Mouse (Mus musculus) left cerebral cortex, adult 18-20 months (tissue): ENCODE measurements at regions not wholly inside any gene's neighbourhood (a gene's known extent, or its start where the extent isn't known, plus 50 kb on each side); places are given as distances from the start of the nearest gene placed in this dataset.

ENCODE experiments used
- DNase-seq, 2 experiments: peaks; one replicate each; pipeline ENCODE4 v3.0.0; 2021 to 2022; ENCODE audit warnings: low spot score in 2 of 2, mixed read lengths in 1 of 2

DNA sequence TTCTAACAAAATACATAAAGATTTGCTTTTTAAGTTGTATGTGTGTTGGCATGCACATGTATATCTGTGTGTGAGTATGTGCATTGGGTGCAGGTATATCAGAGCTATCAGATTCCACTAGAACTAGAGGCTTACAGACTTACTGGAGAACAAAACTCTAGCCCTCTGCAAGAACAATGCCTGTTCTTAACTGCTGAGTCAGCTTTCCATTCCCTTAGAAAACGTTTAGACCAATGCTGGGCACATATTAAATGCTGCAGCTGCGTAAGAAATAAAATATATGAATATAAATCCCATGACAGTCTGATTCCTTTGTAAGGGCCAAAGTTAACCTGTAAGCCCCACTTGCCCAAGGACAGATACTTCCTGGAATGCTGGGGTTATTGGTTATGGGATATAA lies 190.0 kb downstream of the Enc1 start:
- DNase-seq = no peak

DNA sequence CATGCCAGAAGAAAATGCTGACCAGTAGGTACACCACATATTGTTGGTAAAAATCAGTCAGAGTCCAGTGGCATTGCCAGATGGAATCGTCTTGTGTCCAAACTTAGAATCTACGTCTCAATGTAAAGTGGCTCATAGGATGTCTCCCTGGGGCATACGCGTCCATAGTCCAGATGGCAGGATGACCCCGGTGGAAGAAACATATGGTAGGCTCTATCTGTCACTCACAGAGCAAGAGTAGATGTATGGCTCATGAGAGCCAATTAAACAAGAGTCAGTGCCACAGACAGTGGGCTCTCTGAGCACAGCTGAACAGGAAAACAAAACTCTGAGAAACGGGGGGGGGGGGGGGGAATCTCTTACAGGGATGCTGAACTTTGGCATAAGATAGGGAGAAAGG lies 187.3 kb downstream of the Enc1 start:
- no peak for DNase-seq

DNA sequence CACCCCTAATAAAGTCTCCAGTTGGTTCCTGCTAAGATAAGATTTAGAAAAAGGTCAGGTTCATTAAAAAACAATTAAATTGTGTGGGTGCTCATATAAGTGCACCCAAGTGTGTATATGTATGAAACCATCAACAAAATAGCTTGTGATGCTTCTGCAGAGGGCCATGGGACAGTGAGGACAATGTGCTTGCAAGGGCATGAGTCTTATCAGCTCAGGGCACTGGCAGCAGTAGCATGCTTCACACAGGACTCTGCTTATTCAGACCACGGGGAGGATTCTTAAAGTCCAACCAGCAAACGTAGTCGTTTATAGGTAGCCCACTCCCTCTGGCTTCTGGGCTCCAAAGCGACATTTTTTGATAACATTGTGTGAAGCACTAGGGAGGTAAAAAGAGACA lies 186.6 kb downstream of the Enc1 start:
- DNase-seq = no peak

DNA sequence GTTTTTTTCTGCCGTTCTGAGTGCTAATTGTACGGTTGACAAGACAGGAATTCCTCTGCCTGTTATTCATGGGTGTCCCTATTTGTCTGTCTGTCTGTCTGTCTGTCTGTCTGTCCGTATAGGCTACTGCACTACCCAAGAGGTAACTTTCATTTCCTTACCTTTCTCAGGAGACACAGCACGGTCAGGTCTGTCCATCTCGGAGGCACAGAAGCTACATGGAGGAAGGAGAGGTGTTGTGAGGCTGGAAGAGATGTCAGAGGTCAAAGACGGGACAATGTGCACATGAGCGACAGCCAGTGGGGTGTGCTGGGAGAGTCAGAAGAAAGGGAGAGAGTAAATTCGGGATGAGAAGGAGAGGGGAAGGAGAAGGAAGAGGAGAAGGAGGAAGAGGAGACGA lies 184.8 kb downstream of the Enc1 start:
- no peak for DNase-seq

DNA sequence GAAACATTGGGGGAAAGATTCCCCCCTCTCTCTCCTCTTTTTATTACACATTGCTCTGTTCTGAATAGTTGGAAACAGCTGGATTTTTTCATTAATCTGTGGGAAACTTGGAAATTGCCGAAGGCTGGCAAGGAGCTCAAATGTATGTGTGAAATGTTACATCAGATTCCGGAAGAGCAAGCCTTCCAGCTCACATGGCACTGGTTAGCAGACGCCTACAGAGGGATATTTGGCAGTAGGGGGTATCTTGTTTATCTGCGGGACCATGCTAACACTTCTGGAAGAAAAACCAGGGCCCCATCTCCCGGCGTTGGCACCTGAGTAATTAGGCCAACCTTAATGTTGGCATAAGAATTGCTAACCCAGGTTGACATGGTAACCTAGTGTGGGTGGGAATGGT lies 183.0 kb downstream of the Enc1 start:
- DNase-seq = peak in 1 of 2 experiments; percentile 27

GRCm38 (mm10) chr13:97423298-97423817 lies 182.5 kb downstream of the Enc1 start:
- no peak for DNase-seq

DNA sequence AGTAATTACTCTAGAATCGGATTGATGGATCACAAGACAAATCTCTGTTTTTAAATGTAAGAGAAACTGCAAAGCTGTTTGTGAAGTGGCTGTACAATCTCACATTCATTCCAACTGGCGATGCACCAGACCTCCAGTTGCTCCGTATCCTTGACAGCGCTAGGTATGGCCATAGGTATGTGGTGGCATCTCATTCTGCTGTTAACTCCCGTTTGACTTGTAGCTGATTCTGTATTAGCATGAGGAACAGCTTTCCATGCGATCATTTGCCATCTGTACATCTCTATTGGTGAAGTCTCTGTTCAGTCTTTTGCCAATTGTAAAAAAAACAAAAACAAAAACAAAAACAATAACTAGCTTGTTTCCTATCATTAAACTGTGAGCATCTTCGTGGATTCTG lies 182.0 kb downstream of the Enc1 start:
- no peak for DNase-seq

GRCm38 (mm10) chr13:97421831-97422230 lies 180.9 kb downstream of the Enc1 start:
- DNase-seq = no peak

DNA sequence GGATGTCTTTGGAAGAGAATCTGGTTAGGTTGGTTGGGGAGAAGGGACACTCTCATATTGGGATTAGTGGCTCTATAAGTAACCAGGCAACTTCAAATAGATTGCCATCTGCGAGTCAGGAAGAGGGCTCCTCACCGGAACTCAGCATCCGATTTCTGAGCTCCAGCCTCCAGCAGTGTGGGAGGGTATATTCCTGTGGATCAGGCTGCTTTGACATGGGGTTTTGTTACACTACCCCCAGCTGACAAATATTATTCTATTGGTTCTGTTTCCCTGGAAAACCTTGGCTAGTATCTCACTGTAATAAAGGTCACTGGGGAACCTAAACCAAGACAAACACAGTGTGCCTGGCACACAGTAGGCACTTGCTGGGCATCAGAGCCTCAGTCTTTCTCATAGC lies 179.9 kb downstream of the Enc1 start:
- DNase-seq = no peak

DNA sequence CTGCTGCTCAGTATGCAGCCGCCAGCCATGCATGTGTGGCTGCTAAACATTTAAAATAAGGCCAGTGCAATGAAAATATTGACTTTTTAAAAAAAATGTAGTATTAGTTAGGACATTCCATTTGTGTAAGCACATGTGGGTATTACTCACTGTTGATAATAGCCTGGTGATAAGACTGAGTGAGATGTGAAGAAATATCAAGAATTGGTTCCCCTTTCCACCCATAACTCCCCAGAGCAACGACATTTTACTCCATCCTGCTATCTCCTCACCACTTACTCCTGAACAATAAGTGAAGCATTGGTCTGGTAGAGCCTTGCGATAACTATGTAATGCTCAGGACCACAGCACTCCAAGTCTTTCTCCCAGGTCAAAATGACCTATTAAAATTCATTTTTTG lies 178.2 kb downstream of the Enc1 start:
- no peak for DNase-seq

DNA sequence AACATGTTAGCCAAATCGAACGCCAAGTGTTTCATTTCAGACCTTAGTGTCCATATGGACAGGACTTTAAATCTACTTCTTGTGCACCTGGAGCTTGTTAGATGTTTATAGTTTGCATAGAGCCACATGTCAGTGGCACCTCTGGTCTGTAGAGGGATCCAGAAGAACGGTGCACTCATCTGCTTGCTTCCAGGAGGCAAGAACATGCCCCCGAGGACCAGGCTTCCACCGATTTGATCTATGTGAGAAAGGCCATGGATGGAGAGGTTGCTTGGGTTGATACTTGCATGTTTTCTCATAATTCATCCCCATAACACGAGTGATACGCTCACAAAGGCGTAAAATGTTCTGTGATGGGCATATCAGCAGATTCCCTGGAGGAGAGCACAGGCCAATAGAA lies 177.8 kb downstream of the Enc1 start:
- no peak for DNase-seq

DNA sequence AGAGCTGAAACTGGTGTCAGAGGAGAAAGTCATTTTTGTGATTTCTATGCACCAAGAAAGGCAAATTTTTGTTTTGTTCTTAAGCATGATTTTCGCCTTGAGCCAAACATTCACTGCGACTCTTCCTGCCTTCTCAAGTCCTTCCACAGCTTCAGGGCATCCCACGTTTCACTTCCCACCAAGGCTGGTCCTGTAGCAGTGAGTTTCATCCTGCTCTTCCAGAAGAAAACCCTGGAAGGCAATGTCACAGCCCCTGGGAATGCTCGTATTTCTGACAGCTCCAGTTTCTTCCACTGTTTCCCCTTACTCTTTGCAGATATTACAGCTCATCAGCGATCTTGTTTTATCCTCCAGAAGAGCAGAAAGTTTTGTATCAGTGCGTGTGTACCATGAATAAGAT lies 177.2 kb downstream of the Enc1 start:
- peak in 1 of 2 experiments; percentile 32 for DNase-seq

- no peak for DNase-seq
Observed at GRCm38 (mm10) chr13:97415927-97416709, 175.2 kb downstream of the Enc1 start.

DNA sequence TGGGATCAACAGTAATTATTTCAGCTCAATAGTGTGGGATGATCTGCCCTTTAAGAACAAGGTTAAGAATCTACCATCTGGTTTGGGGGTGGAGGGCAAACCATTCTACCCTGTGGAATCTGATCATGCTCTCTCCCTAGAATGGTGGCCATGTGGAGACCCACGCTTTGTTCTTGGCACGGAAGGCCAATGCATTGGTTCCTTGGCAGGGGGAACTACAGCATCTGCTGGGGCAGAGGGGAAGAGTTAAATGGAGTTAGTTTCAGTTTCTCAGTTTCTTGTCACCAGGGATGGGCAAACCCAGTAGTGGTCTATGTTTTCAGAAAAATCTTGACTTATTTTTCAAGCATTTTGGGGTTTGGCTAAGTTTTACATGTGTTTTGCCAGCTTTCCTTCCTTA lies 174.5 kb downstream of the Enc1 start:
- DNase-seq = no peak

GRCm38 (mm10) chr13:97412151-97412550 lies 171.2 kb downstream of the Enc1 start:
- no peak for DNase-seq

DNA sequence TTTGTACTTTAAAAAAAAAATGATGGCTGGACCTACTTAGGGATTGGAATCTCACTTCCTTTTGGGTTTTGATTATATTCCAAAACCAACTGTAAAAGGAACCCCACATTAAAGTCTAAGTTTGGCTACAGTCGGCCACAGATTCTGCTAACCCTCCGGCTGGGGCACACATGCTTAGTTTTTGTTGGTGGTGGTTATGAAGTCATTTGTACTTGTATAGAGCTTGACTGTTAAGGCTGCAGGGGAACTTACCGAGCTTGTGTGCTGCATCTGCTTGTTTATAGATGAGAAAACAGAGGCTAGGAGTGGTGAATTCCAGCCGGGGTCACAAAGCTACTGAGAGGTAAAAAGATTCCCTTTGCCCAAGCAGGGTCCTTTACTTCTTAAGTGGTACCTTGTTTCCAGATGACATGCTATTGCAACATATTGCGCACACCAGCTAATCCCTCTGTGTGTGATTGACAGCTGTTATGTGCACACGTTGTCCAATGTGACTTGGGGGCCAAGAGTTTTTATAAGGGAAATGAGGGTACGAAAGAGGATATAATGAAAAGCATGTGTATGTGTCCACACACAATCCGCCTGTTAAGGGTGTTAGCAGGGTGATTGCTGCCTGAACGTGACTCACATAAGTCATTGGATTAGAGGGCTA lies 169.8 kb downstream of the Enc1 start:
- no peak for DNase-seq

GRCm38 (mm10) chr13:97409891-97410525 lies 169.1 kb downstream of the Enc1 start:
- DNase-seq = no peak

DNA sequence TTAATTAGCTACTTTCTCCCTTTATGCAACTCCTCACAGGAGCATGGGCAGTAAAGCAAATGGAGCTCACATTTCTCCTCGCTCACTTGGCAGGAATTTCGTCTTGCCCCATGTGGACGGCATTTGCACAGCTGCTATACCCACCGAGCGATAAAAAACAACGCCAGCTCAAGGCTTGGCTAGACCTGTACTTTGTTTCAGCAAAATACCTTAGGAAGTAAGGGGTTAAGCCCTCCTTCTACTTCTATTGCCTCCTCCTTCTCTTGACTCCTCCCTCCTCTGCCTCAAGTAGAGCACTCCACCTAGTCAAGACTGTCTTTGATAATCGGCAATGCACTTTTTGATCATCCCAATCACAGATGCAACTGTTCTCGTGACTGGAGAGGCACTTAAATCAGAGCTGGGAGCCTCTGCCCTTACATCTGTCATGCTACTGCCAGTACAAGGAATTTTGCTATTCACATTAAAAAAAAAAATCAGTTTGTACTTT lies 168.4 kb downstream of the Enc1 start:
- no peak for DNase-seq

GRCm38 (mm10) chr13:97408414-97409290 lies 167.7 kb downstream of the Enc1 start:
- no peak for DNase-seq

DNA sequence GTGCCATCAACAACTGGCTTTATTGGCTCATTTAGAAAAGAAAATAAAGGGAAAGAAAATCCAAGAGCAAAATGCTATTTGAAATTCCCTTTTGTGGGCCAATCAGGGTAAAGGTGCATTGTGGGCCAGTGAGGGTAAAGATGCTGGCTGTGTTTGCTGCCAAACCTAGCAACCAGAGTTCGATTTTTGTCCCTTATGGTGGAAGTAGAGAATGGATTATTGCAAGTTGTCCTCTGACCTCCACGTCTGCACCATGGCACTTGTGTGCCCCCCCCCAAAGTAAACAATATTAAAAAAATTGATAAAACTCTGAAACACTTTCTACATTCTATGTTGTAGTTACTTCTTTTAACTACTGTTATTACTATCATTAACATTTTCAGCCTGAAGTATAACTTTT lies 166.9 kb downstream of the Enc1 start:
- DNase-seq = no peak

GRCm38 (mm10) chr13:97406678-97407077 lies 165.8 kb downstream of the Enc1 start:
- DNase-seq = no peak
